Mouse (Mus musculus): Measurements from ENCODE around the gene Srgap3. TPM values are rescaled to one million over a fixed set of nuclear protein-coding genes. Genes with fewer than 3 reads are reported as not detected.

Srgap3 gene
- polyA plus RNA-seq, 1 experiment, result 0.01 TPM

DNA sequence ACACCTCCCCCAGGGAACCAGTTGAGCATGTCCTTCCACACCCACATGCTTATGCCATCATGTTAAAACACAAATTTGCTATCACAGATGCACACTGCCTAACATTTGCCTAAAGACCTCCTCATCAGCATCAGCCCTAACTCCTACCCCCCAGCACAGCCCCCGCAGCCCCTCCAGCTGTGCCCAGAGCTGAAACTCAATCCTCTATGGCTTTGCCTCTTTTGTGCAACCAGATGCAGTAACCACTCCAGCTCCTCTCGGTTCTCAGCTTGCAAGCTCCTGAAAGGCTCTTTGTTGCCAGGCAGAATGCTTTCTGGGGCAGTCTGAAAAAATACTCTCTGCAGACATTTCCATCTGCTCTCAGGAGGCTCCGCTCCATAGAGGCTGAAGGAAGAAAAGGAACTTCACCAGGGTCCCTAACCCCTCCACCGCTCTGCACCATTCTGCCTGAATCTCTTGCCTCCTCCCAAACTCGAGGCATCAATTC, 67.0 kb downstream of the Srgap3 start:
- Histone ChIP-seq H3K9me3 (ENCODE audit: control insufficient read depth, low read length) (no peaks in the 10 kb centered on the region), H3K4me1 (ENCODE audit: control insufficient read depth) (no peaks in the 10 kb centered on the region), H3K4me3 (replicated peaks) (no peak overlapping the region), H3K36me3 (ENCODE audit: control insufficient read depth) (no peaks in the 10 kb centered on the region), H3K27me3 (ENCODE audit: control insufficient read depth) (no peaks in the 10 kb centered on the region)
- TF ChIP-seq GATA1 (IDR thresholded peaks at IDR 0.05; ENCODE audit: low read length) (no peak), TAL1 (IDR thresholded peaks at IDR 0.05; ENCODE audit: low read length) (no peak)

DNA sequence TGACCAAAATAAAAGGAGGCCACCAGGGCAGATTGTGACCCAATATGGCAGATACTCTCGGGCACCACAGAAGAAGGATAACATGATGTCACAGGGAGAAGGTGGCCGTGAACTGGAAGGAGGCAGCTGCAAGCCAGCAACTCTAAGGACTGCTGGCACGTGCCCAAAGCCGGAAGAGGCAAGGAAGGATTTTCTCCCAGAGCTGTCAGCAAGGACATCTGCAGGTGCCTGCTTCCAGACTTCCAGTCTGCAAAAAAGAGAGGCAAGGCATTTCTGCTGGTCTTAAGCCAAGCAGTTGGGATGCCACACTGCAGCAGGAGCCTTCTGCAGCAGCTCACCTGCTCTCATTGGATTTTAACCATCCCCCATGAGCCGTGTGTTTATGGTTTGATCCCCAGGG, 67.9 kb downstream of the Srgap3 start:
- TF ChIP-seq GATA1 (IDR thresholded peaks at IDR 0.05; ENCODE audit: low read length) (no peak), TAL1 (IDR thresholded peaks at IDR 0.05; ENCODE audit: low read length) (no peak)
- Histone ChIP-seq H3K36me3 (ENCODE audit: control insufficient read depth) (no peaks in the 10 kb centered on the region), H3K4me3 (replicated peaks) (no peak overlapping the region), H3K4me1 (ENCODE audit: control insufficient read depth) (no peaks in the 10 kb centered on the region), H3K9me3 (ENCODE audit: control insufficient read depth, low read length) (no peaks in the 10 kb centered on the region), H3K27me3 (ENCODE audit: control insufficient read depth) (no peaks in the 10 kb centered on the region)

DNA sequence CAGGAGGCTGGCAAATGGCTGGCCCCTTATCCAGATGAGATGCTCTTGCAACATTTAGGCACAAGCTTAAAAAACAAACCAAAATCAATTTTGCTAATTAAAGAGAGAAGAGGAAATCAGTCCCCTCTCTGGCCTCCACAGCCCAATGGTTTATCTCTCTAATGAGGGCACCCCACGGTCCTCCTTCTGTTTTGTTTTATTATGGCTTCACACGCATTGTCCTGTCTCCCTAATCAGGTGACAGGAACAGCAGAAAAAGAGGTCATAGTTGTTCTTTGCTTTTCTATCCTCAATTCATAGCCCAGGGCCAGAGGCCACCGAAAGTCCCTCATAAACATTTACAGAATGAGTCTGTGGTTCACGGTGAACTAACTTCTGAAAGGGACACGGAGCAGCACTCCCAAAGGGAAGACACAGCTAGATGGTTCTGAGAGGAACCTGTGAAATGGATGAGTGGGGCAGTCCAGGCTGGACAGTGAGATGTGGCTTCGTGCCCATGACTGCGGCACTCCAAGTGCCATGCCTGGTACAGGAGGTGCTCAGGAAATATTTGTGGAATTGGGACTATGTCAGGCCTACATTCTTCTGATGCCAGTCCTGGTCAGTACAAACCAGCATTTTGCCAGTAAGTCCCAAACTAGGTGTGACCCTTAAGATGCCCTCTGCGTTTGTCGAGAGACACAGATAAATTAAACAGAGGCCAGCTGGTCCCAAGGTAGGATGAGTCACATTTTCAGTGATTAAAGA, 73.8 kb downstream of the Srgap3 start:
- Histone ChIP-seq H3K4me1 (ENCODE audit: control insufficient read depth) (no peaks in the 10 kb centered on the region), H3K27me3 (ENCODE audit: control insufficient read depth) (no peaks in the 10 kb centered on the region), H3K4me3 (replicated peaks) (no peak overlapping the region), H3K36me3 (ENCODE audit: control insufficient read depth) (no peaks in the 10 kb centered on the region), H3K9me3 (ENCODE audit: control insufficient read depth, low read length) (no peaks in the 10 kb centered on the region)
- TF ChIP-seq TAL1 (IDR thresholded peaks at IDR 0.05; ENCODE audit: low read length) (no peak), GATA1 (IDR thresholded peaks at IDR 0.05; ENCODE audit: low read length) (no peak)

DNA sequence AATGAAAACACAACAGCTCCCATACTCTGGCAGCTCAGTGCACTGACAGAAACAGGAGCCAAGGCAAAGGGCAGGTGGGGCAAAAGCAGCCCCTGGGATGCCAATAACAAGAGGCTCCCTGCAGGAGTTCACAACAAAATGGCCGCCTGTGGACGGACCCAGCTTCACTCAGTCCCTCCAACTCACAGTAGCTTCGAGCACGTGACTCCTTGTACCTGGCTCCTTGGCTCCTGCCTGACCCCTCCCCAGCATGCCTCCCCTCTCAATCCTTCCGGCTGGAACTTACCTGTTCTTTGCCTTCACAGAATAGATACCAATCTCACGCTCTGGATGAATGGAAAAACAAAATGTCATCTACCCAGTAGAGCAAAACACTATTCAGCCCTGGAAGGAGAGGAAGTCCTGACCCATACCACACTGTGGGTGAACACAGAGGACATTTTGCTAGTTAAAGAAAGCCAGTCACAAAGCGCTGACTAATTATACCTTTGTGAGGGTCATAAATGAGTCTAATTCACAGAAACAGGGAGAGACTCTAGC, 75.8 kb downstream of the Srgap3 start:
- H3K4me3 ChIP-seq (replicated peaks), result no peak overlapping the region
- TF ChIP-seq TAL1 (IDR thresholded peaks at IDR 0.05; ENCODE audit: low read length), result no peak
- TF ChIP-seq GATA1 (IDR thresholded peaks at IDR 0.05; ENCODE audit: low read length), result no peak
- no peaks in the 10 kb centered on the region for H3K4me1 ChIP-seq (ENCODE audit: control insufficient read depth)

DNA sequence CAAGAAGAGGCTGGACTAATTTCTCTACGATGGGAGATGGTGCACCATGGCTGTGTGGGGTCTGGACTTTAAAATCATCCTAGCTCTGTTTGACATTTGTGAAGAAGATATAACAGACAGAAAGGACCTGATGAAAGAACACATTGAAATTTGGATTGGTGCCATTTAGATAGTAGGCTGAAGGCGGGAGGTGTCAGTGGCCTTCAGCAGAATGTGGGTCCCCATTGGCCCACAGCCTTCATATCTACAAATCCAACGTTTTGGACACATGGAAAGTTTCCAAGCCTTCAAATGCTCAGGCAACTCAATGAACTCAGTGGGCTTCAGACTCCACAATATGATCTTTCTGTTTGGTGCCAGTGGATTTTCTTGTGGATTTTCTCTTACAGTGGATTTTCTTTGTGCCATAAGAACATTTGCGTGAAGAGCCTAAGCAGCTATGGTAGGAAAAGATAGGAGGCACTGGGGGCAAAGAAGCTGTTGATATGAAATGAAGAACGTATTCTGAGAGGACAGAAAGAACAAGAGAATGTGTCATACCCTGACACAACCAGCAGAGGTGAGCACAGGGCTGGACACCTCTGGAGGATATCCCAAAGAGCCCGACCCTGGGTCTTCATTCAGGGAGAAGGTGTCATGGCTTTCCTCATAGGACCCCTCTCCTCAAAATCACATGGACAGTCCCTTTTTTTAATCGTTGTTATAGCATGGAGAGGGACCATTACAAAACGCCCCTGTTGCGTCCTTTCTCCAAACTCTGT, 78.7 kb downstream of the Srgap3 start:
- H3K4me1 ChIP-seq (ENCODE audit: control insufficient read depth), result no peaks in the 10 kb centered on the region
- TF ChIP-seq TAL1 (IDR thresholded peaks at IDR 0.05; ENCODE audit: low read length) (no peak), GATA1 (IDR thresholded peaks at IDR 0.05; ENCODE audit: low read length) (no peak)
- H3K27me3 ChIP-seq (ENCODE audit: control insufficient read depth), result no peaks in the 10 kb centered on the region
- H3K4me3 ChIP-seq (replicated peaks), result no peak overlapping the region
- H3K36me3 ChIP-seq (ENCODE audit: control insufficient read depth), result no peaks in the 10 kb centered on the region
- H3K9me3 ChIP-seq (ENCODE audit: control insufficient read depth, low read length), result no peaks in the 10 kb centered on the region

More for the DNA sequence above, 75.8 kb downstream of the Srgap3 start:
- H3K36me3 ChIP-seq (ENCODE audit: control insufficient read depth), result no peaks in the 10 kb centered on the region
- no peaks in the 10 kb centered on the region for H3K9me3 ChIP-seq (ENCODE audit: control insufficient read depth, low read length)
- no peaks in the 10 kb centered on the region for H3K27me3 ChIP-seq (ENCODE audit: control insufficient read depth)

DNA sequence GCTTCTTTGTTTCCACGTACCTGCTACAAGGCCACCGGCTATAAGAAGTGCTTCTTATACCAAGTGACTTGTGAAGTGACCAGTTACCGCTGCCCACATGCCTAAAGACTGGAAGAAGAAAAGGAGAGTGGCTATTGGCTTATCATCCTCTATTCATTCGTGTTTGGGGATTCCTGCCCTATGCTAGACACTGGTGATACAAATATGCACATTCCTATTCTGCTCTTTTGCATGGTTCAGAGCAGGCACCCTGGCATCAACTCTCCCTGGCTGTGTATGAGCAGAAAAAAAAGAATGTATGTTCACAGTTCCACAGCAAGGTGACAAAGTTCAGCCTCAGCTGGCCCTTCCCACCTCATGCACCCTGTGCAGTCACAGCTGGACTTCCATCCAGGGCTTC, 81.0 kb downstream of the Srgap3 start:
- H3K4me3 ChIP-seq (replicated peaks), result no peak overlapping the region
- no peaks in the 10 kb centered on the region for H3K4me1 ChIP-seq (ENCODE audit: control insufficient read depth)
- no peaks in the 10 kb centered on the region for H3K27me3 ChIP-seq (ENCODE audit: control insufficient read depth)
- no peaks in the 10 kb centered on the region for H3K36me3 ChIP-seq (ENCODE audit: control insufficient read depth)
- no peaks in the 10 kb centered on the region for H3K9me3 ChIP-seq (ENCODE audit: control insufficient read depth, low read length)
- TF ChIP-seq GATA1 (IDR thresholded peaks at IDR 0.05; ENCODE audit: low read length) (no peak), TAL1 (IDR thresholded peaks at IDR 0.05; ENCODE audit: low read length) (no peak)

DNA sequence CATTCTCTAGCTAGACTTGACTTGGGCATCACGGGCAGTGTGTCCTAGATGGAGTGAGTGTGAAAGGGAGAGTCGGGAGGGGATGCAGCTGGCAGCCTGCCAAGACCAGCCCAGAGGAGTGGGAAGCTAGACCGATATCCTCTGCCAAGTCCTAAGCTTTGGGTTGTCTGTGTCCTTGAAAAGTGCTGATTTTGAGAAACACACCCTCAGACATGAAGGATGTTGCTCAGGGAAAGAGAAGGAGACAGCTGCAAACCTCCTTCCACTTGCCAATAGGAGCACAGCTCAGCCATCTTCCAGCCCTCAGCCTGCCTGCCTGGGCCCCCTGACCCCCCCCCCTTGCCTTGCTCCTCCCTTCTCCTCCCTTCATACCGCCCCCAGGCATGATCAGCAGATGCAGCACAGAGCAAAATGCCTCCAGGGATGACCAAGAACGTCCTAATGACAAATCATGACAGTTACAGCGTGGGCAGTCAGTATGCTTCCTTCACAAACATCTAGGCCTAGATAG, 82.0 kb downstream of the Srgap3 start:
- Histone ChIP-seq H3K4me1 (ENCODE audit: control insufficient read depth) (no peaks in the 10 kb centered on the region), H3K27me3 (ENCODE audit: control insufficient read depth) (no peaks in the 10 kb centered on the region), H3K9me3 (ENCODE audit: control insufficient read depth, low read length) (no peaks in the 10 kb centered on the region), H3K36me3 (ENCODE audit: control insufficient read depth) (no peaks in the 10 kb centered on the region), H3K4me3 (replicated peaks) (no peak overlapping the region)
- TF ChIP-seq TAL1 (IDR thresholded peaks at IDR 0.05; ENCODE audit: low read length), result no peak
- no peak for TF ChIP-seq GATA1 (IDR thresholded peaks at IDR 0.05; ENCODE audit: low read length)

DNA sequence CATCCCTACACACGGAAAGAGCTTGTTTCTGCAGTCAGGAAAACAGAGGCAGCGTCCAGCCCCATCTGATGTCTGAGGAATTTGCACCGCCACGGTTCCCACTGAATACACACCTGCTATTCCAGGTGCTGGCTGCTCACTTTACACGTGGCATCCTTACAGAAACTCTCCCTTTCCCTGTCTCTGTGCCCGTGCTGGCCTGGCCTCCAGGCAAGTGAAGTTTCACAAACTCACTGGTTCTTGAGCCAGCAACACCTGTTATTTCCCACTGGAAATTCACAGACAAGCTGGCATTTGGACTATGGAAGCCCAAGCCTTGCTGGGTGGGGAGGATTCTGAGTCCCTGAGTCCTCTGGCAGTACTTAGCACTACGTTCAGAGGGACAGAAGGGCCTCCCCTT, 84.6 kb downstream of the Srgap3 start:
- Histone ChIP-seq H3K36me3 (ENCODE audit: control insufficient read depth) (no peaks in the 10 kb centered on the region), H3K27me3 (ENCODE audit: control insufficient read depth) (no peaks in the 10 kb centered on the region), H3K4me1 (ENCODE audit: control insufficient read depth) (no peaks in the 10 kb centered on the region), H3K4me3 (replicated peaks) (no peak overlapping the region), H3K9me3 (ENCODE audit: control insufficient read depth, low read length) (no peaks in the 10 kb centered on the region)
- no peak for TF ChIP-seq TAL1 (IDR thresholded peaks at IDR 0.05; ENCODE audit: low read length)
- no peak for TF ChIP-seq GATA1 (IDR thresholded peaks at IDR 0.05; ENCODE audit: low read length)

All from erythroblast, embryonic 14.5 days (primary cell).